Mouse (Mus musculus): ENCODE data around the gene Usp10.

The Usp10 gene

DNA sequence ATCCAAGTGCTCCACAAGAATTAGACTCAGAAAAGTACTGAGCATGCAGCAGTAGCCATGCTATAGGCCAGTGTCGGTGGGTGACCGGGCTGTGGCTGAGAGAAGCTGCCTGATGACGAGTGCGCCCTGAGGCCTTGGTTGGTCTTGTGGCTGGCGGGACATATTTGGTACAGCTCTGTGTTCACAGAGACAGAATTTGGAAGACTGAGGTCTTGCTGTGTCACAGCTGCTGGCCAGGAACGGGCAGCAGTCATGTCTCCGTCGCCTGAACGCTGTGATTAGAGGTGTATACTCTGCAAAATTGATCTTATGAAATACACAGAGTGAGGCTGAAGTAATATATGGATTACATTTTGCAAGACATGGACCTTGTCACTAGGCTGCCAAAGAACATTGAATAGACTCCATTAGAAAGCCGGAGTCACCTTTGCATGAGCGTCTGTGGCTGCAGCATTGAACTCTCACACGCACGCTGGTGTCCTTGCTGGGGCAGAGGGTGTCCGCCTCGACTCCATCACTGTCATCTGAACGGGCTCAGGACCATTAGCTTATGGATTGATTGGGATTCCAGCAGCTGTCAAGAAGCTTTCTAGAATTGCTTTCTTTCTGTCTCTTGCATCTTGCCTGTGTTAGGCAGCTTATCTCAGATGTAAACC lies 6.2 kb downstream of the Usp10 start:
- DNase-seq: no peak

GRCm38 (mm10) chr8:119917415-119917814 lies 7.3 kb downstream of the Usp10 start:
- no peak for DNase-seq

GRCm38 (mm10) chr8:119918155-119918567 lies 8.0 kb downstream of the Usp10 start:
- DNase-seq: no peak

GRCm38 (mm10) chr8:119923259-119923658 lies 13.1 kb downstream of the Usp10 start:
- peak; percentile 40 to 45 for DNase-seq

DNA sequence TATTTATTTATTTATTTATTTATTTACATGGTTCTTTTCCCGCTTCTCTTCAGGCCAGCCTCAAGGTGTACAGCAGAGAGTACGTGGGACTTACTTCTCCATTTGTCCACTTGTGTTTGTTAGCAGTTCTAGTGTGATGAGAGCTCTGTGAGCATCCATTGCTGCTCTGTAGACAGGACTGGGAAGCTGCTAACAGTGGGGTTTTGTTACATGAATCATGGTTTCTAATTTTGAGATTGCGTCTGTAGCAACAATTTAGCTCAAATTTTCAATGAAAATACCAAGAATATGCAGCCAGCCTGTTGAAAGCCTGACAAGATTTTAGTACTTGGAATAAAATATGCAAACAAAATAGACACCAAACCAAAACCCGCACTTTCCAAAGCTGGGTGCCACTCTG lies 15.3 kb downstream of the Usp10 start:
- no peak for DNase-seq

DNA sequence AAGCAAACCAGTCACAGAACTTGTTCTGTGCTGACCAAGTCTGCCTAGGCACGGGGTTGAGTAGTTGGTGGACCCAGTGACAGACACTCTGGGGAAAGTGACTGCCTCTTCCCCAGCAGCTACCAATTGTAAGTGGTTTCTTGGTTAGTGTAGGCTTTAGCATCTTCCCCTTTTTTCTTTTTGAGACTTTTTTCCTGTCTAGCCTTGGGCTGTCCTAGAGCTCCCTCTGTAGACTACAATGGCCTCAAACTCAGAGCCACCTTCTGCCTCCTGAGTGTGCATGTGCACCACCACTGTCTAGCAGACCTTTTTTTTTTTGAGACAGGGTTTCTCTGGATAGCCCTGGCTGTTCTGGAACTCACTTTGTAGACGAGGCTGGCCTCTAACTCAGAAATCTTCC lies 16.3 kb downstream of the Usp10 start:
- no peak for DNase-seq

- DNase-seq: peak; percentile 68 to 73
Measured at GRCm38 (mm10) chr8:119927422-119928092, 17.4 kb downstream of the Usp10 start.

DNA sequence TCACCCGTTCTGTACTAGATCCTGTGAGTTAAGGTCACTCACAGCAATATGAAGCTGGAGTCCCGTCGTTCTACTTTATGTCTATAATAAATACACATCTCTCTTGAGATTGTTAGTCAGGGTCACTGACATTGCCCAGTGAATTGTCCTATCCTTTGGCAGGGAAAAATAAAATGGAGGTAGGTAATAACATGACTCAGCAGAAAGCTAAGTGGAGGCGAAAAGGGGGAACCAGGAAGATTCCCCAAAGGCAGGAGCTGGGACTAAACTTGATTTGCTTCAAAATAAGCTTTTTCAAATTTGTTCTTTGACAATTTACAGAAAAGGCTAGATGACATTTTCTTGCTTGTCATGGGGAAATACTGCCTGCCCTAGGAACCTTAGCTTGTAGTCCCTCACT lies 21.2 kb downstream of the Usp10 start:
- no peak for DNase-seq

DNA sequence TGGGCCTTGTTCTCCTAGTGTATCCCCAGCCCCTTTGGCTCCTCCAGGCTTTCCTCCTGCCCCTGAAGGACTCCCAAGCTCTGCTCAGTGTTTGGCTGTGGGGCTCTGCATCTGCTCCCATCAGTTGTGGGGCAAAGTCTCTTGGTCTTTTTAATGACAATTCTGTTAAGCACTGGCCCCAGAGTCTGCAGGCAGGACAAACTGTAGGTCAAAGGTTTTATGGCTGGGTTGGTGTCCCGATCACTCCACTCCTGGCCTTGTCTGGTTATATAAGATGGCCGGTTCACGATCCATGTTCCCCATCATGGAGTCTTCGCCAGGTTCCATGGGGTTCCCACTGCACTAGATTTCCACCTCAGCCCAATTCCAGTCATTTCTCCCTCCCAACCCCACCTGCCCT lies 23.5 kb downstream of the Usp10 start:
- no peak for DNase-seq

DNA sequence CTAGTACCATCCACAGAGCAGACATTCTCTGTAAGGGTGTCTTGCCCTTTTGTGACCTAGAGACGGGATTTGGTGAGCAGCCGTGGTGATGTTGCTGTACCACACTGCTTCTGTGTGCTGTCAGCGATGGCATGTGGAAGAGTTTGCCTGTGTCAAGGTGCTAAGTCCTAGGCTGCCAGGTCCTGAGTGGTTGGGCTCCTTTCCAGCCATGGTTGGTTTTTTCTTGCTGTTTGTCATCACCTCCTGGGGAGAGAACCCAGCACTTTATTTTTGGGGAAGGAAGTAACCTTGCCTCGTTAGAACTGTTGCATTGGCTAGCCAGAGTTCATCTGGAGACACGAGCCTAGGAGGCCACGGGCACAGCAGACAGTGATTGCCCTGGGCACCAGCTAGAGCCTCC lies 25.4 kb downstream of the Usp10 start:
- peak in 1 of 2 experiments; percentile 31 for DNase-seq

DNA sequence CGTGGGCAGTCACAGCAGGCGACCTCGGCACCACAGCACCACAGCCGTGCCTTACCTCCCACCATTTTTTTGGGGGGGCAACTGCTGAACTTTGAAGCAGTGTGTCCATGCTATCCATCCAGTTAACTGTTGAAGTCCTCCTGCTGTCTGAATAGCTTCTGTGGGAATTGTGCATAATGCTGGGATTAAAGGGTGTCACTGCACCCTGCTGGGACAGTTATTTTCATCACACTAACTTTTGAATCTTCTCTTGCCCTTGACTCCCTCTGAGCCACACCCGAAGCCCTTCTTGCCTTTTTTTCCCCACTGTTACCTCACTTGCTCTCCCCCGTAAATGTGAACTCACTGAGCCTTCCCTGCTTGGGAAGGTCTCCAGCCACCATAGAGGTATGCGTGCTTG lies 28.3 kb downstream of the Usp10 start:
- no peak for DNase-seq

DNA sequence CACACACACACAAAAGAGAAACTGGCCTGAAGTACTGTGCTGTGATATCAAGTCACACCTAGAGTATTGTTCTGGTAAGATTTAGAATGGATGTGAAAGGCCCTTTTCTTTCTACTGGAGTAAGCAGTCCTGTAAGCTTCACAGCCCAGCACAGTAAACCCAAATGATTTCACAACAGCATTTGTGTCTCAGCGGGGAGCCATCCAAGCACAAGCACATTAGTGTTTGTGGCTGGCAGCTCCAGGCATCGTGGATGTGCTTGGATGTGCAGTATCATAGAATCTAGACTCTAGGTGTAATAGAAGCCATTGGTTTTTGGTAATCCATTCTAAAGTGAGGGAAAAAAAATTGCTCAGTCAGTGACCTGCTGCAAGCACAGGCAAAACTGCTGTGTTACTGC lies 29.2 kb downstream of the Usp10 start:
- DNase-seq: no peak

DNA sequence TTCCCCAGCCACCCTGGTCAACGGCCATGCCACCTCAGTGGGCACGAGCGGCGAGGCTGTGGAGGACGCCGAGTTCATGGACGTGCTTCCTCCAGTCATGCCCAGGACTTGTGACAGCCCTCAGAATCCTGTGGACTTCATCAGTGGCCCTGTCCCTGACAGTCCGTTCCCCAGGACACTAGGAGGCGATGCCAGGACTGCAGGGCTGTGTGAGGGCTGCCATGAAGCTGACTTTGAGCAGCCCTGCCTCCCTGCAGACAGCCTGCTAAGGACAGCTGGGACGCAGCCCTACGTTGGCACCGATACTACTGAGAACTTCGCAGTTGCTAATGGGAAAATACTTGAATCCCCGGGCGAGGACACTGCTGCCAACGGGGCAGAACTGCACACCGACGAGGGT lies 31.3 kb downstream of the Usp10 start:
- peak; percentile 68 to 76 for DNase-seq

- DNase-seq: peak; percentile 44 to 45
Measured at GRCm38 (mm10) chr8:119943616-119944015, 33.5 kb downstream of the Usp10 start.

GRCm38 (mm10) chr8:119944096-119944811 lies 34.1 kb downstream of the Usp10 start:
- peak; percentile 82 to 88 for DNase-seq

DNA sequence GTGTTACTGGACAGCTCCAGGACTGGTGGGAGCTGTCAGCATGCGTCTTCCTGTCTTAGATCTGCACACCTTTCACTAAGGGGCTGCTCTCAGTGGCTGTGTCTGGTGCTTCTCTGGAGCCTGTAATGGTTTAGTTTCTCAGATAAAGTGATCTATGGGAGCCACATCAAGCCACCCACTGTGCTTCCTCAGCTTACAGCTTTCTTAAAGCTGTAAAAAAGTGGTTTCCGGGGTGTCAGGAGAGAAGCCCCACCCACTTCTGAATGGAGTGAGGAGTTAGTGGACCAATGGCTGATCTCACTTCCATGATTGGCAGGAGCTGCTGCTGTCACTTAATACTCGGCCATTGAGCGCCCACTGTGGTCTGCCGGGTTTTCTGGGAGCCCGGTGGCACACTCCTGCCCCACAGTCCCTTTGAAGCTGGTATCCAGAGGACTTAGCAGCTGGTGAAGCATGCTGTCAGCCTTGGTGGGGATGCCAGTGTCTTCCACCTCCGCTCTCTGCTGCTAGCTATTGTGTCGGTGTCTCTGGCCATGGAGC lies 36.2 kb downstream of the Usp10 start:
- DNase-seq: no peak

DNA sequence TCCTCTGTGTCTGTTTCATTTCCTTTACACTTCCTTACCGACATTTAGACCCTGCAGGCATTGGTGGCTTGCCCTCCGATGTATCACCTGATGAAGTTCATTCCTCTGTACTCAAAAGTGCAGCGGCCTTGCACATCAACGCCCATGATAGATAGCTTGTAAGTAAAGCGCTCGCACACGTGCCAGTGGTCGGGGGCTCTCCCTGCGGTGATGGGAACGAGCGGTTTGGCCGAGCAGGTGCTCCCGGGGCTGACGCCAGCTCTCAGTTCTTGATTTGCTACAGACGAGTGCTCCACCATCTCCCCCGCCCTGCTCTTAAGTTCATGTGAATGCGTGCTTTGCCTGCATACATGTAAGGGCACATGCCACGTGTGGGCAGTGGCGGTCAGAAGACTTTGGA lies 37.5 kb downstream of the Usp10 start:
- DNase-seq: no peak

- DNase-seq: no peak
Measured at GRCm38 (mm10) chr8:119948340-119948739, 38.2 kb downstream of the Usp10 start.

DNA sequence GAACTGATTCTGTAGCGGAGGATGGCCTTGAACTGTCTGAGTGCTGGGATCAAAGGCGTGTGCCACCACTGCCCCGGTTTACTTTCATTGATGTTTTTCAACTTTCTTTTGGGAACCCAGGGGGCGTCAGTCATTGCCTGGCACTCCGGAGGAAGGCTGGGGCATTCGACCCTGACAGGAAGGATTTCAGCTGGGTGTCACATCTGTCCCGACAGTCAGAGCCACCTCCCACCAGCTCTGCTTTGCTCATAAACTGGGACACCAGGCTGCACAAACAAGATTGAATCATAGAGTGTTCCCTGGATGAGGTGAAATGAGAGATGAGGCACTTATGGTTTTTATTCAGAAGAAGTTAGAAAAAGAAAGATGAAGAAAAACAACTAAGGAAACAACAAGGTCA lies 42.1 kb downstream of the Usp10 start:
- no peak for DNase-seq

- DNase-seq: no peak
Measured at GRCm38 (mm10) chr8:119952747-119953146, 42.6 kb downstream of the Usp10 start.

- DNase-seq: no peak
Measured at GRCm38 (mm10) chr8:119955333-119955732, 45.2 kb downstream of the Usp10 start.

GRCm38 (mm10) chr8:119958076-119958475 lies 47.9 kb downstream of the Usp10 start:
- no peak for DNase-seq

GRCm38 (mm10) chr8:119960531-119961104 lies 50.5 kb downstream of the Usp10 start:
- DNase-seq: peak; percentile 76 to 77
